Mouse (Mus musculus) urinary bladder, postnatal 4 days (tissue): Measurements from ENCODE around the gene Efna2.

Experiments
- DNase-seq, 2 experiments: peaks; one replicate each; pipeline ENCODE4 v3.0.0; 2021 to 2022; ENCODE audit warnings: low spot score in 2 of 2

Efna2 gene

DNA sequence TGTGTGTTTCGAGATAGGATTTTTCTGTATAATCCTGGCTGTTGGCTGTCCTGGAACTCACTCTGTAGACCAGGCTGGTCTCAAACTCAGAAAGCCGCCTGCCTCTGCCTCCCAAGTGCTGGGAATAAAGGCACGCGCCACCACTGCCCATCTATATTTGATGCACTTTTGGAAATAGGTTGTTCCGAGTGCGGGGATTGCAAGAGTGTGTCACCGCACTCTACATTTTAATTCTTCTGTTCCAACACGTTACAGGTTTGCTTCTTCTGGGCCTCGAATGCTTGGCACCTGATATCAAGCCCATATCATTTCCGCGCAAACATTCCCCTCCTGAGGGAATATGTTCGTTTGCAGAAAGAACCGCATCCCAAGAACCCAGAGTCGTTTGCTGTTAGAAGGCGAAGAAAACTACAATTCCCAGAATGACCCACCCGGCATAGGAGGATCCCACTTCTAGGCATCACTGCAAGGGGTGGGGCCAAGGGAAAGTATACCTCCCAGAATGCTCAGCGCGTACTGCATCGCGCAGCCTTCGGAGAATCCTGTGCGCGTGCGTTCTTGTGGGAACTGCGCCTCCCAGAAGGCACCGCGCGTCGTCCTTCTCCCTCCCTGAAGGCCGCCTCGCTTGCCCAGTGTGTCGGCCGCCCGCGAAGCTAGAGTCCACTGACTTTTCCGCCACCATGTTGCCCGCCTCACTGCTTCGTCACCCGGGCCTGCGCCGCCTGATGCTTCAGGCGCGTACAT, 37.3 kb upstream of the Efna2 start:
- peak; percentile 90 to 93 for DNase-seq

DNA sequence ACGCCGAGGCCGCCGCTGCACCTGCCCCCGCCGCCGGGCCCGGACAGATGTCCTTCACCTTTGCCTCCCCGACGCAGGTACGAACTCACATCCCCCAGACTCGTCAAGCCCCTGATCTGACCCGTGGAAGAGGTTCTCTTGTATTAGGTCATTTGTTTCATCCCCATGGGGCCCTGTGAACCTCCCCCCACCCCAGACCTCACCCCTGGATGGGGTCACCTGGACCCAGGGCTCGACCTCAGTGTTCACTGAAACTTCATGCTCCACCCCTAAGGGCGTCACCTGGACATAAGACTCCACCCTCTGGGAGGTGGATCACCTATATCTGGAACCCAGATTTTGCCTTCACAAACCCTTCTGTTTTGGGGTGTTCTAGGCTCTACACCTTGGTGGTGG, 36.8 kb upstream of the Efna2 start:
- DNase-seq, result no peak

DNA sequence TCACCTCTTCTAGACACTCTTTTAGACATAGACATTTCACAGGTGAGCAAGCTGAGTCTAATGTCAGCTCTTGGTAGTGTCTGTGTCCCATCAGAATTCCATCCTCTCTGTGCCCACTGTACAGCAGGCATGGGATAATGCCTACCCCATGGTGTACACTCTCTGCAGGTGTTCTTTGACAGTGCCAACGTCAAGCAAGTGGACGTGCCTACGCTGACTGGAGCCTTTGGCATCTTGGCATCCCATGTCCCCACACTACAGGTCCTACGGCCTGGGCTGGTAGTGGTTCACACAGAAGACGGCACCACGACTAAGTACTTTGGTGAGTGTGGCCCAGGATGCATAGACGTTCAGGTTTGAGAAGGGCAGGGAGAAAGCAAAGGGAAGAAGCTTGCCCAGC, 35.6 kb upstream of the Efna2 start:
- DNase-seq, result no peak

DNA sequence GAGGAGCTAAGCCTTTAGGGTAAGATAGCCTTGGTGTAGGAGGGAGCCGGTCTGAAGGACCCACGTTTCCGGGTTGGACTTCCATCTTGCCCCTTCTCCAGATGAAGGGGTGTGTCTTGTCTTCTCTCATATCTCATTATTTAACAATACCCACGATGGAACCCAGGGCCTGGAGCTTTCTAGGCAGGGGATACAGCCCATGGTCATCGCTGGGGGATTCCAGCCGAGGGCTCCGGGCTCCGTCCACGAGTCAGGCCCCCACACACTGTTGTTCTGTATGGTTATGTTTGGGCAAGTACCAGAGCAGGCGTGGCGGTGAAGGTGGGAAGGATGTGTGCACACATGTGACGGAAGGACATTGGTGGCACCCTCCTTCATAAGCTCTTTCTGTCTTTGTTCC, 35.1 kb upstream of the Efna2 start:
- no peak for DNase-seq

DNA sequence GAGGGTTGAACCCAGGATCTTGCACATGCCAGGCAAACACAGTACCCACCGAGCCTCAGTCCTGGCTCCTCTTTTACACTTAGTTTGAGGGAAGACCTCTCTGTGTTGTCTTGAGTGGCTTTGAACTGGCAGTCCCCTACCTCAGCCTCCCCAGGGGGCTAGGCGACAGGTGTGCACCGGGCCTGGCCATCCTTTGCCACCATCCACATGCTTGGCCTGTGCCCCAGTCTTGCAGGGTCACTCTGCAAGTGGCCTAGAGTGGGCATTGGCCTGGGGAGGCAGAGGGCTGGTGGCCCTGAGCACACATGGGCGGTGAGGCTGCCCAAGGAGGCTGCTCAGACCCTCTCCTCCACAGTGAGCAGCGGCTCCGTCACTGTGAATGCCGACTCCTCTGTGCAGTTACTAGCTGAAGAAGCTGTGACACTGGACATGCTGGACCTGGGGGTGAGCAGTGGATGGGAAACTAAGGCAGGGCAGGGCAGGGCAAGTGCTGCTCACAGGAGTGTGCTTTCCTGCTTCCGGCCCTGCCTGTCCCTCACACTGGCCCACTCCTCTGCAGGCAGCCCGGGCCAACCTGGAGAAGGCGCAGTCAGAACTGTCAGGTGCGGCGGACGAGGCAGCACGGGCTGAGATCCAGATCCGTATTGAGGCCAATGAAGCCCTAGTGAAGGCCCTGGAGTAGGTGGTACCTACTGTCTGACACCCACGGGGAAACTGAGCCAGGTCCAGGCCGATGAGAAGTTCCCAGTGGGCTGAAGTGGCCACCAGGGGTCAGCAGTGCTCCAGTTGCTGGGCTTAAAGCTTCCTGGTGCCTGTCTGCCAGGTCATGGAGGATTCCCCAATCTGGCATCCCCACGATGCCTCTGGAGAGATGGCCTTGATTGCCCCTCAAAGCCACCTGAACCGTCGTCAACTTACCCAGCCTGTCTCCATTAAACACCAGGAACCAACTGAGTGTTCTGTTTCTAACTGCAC, 34.1 kb upstream of the Efna2 start:
- peak; percentile 66 to 82 for DNase-seq

DNA sequence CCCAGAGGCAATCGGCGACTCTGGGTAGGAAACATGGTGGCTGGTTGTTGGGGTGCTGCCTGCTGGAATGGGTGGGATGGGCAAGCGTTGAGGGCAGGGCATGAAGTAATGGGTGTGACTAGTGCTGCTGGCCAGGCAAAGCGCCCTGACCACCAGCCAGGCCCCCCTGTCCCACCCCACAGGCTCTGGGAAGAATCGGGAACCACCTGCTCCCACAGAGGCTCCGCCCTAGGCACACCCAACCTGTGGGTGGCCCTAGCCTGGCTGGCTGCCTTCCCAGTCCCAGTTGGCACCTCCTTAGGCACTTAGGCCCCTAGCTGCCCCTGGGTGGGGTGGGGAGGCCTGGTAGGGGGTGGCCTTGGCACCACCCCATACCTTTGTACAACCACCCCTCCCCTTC, 33.4 kb upstream of the Efna2 start:
- no peak for DNase-seq

DNA sequence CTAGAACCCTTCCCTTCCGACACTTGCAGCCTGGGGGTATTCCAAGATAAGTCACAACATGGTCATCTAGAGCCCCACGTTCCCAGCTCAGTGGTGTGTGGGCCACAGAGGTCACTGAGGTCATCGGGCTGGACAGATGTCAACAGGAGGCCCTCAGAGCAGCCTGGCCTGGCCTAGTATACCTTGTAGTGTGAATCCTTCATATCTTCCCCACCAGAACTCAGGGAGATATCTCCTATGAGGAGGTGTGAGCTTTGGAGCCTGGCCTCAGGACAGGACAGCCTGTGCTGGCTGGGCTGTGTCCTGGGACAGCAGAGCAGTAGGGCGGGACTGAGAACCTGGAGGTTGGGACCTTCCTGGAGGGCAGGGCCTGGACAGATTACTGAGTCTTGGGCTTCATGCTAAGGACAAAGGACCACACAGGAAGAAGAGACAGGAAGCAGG, 32.7 kb upstream of the Efna2 start:
- no peak for DNase-seq

DNA sequence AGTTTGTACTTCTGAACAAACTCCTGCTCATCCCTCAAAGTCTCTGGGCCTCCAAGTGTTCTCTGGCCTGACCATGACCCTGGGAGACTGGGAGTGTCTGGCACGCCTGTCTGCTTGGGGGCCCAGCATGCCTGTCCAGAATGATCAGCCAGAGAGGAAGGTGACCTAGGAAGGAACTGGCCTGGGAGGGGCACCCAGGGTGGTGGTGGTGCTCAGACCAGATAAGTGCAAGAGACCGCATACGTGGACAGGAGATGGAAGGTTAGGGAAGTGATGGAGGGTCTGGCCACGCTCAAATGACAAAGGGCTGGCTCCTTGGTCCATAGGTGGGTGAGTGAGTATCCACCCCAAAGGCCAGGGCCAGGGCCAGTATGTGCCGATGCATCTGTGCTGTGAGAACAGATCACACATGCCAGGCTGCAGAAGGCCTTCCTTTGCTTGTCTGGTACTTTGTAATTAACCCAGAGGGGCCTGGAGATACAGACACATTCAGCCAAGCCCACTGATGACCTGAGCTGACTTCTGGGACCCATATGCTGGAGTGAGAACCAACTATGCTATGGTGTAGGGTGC, 32.0 kb upstream of the Efna2 start:
- DNase-seq, result no peak

DNA sequence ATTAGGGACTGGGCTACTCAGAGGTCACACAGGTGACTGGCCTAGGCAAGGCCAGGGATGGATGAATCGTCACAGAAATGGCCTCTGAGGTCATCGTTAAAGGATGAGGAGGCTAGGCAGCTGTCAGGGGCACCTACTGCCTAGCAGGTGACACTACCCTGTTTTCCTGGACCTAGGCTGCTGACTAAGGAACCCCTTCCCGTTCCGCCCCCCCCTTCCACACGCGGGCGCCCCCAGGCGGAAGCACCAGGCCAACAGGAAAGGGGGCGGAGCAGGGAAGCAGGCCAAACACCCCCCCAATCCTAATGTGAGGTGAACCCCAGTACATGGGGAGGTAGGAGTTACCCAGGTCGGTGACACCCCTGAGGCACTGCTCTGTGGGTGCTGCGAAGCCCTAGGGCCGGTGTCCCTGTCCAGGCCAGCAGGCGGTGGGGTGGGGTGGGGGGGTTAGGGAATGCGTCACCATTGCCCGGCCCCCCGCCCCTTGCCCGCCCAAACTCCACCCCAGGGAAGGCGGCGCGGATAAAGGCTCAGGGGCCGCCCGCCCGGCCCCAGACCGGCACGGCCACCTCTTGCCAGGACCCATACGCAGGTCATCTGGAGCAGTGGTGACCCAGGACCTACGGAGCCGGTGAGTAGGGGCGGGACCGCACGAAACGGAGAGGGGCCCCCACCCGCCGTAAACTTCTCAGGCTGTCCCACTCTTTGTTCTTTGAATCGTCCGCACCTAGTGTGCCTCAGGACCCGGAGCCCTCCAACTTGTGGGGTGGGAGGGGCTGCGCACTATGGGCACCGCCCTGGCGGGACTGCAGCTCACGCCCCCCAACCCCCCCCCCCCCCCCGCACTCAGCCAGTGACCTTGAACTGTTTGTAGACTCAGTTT, 31.3 kb upstream of the Efna2 start, which contains the start of gene Midn:
Gene Midn, plus strand, starts transcription at position 554 of the 883 bp plus-strand sequence.
- peak; percentile 81 to 83 for DNase-seq

DNA sequence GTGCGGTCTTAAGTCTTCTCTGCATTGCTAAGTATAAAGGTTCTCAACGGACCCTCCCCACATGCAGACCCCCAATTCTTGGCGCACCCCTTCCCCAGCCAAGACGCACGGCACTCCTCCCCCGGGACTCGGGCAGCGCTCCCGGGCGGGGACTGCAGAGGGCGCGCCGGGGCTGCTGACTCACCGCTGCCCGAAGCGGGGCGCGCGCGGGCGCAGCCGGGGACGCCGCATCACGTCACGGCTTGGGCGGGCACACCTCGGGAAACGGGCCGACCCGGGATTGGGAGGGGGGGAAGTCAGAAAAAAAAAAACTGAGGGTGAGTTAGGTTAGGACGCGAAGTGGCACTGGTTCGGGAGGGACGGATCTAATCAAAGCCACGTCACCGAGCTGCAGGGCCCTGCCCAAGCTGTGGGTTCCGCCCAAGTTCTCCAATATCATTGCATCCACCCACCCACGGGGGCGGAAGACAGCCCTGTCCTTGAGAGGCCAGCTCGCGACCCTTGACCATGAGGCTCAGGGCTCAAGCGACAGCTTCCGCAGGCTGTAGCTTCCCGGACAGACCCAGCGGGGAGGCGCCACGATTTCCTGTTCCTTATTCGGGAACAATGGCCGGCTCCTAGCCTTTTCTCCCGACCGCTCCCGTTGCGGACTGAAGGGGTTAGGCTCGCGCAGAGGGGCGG, 30.5 kb upstream of the Efna2 start:
- DNase-seq, result peak; percentile 95

DNA sequence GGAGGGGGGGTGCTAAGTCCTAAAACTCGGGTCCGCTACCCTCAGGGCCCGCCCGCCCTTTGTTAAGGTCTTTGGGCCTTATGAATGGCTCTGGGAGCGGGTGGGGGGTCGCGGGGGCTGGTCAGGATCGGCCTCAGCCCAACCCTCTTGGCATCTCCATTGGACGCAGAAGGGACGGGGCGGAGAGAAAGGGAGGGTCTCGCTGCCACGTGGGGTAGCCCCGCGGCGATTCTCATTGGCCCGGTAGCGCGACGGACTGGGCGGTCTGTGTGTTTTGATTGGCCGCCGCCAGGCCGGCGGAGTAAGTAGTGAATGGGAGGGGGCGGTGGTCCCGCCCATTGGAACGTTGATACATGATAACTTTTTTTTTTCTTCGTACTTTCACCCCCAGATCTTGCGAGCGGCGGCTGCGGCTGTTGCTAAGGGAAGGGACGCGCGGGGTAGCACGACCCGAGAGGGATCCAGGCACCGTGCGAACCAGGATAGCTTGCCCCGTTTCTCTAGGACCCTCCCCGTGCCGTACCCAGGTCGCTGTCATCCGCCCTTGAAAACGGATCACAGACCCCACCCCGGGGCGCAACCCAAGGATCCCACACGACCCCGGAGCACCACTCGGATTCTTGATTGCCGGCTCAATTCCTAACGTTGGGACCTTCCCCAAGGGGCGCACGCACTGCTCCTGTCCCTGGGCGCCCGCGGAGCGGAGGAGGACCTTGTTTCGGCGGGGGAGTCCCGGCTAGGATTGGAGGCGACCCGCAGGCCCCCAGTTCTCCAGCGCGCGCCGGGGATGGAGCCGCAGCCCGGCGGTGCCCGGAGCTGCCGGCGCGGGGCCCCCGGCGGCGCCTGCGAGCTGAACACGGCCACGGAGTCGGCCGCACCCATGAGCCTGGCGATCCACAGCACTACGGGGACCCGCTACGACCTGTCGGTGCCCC, 29.7 kb upstream of the Efna2 start:
- DNase-seq, result peak; percentile 97 to 99

DNA sequence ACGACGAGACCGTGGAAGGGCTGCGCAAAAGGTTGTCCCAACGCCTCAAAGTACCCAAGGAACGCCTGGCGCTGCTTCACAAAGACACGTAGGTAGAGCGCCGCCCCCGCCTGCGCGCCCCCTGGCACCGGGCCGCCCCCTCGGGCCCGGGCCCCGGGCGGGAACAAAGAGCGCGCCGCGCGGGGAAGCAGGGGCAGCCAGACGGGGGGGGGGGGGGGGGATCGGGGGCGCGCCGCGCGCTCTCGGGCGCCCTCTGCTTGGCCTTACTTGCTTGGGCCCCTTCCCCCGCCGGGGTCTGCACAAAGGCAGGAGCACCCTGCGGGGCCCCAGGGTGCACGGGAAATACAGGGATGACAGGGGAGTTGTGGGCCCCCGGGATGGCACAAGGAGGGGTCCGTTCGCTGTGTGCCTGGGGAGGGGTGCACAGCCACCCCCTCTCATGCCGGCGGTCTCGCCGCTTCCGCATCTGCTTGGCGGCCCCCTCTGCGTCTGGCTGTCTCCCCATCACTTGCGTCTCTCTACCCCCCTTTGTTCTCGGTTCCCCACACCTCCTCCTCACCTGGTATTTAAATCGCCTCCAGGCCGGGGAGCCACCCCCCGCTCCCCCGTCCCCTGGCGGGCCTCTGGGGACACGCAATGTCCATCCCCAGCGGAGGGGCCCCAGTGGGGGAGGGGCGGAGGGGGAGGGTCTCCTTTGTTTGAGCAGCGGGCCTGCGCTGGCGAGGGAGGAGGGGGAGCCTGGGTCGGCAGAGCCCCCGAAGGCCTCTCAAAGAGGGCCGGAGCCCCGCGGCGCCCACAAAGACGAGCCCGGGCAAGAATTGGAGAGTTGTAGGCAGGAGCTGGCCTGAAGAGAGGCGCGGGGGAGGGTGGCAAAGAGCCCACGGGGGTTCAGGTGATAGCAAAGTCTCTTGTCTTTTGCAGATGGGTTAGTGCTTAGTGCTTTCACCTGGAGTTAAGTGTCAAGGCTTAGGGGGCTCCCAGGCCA, 28.8 kb upstream of the Efna2 start:
- peak in 1 of 2 experiments; percentile 66 for DNase-seq

DNA sequence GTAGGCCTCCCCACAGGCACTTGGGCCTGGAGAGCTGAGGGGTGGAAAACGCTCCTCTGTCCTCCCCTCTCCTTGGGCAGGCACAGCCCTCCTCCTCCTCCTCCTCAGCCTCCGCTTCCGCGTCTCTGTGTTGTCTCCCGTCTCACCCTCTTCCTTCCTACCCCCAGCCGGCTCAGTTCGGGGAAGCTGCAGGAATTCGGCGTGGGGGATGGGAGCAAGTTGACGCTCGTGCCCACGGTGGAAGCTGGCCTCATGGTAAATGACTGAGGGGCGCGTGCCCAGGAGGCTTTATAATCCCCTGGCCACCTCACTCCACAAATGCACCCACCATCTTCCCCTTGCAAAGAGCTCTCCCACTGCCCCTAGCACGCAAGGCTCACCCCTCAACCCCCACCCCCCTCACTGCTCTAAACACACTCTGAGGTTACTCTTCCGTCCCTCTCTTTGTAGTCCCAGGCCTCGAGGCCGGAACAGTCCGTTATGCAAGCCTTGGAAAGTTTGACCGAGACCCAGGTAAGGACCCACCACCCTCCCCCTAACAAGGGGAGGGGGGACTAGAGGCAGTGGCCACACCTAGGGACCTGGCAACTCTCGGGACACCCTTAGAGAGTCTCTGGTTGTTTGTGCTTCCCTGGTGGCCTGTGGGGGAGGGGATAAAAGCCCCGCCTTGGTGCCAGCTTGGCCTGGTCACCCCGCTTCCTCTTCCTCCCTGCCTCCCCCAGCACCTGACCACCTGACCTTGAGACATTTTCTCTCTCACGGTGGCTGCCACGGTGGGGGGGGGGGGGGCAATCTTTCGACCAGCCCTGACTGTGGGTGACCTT, 27.9 kb upstream of the Efna2 start:
- peak; percentile 66 to 75 for DNase-seq

DNA sequence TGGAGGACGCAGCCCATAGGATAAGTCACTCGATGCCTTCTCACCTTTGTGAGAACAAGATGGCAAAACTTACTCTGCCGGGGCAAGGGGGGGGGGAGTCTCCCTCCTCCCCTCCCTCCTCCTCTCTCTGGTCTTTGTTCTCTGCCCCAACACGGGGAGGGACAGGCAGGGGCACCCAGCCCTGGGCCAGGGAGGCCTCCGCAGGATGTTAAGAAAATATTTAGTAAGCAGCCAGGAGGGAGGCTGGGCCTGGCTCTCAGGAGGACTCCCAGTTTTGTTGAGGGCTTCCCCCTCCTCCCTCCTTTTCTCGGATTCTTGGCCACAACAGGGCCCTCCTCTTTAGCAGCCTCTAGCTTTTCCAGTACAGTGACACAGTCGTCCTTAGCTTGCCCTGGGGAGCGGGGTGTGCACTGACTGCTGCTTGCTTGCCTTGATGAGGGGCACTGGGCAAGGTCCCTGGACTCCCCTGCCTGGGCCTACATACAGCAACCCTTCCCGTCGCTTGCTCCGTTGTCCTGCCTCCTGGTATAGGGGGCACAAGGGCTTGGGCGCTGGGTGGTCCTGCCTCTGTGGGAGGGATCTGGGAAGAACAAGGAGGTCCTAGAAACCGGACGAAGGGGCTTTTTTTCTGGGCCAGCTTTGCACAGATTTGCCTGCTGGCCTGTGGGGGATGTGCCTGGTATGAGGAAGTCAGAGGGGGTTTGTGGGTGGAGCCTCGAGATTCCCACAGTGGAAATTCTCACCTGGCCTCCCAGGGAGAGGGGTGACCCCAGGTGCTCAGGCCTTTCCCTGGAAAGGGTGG, 27.0 kb upstream of the Efna2 start:
- peak in 1 of 2 experiments; percentile 58 for DNase-seq

DNA sequence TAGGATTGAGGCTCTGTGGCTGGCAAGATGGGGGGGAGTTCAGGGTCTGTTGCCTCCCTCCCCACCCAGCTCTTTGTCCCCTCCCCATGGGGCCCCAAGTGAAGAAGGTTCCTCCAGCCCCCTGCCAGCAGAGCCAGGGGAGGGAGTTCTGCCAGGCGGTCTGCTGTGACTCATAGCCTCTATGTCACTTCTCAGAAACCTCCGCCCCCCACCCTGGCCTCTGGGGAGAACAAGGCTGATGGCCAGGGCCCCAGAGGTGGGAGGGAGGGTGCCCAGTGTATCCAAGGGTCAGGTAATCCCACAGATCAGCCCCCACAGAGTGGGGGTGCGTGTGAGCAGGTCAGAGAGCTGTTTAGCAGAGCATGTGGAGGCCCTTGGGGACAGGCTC, 26.4 kb upstream of the Efna2 start:
- peak in 1 of 2 experiments; percentile 62 for DNase-seq

DNA sequence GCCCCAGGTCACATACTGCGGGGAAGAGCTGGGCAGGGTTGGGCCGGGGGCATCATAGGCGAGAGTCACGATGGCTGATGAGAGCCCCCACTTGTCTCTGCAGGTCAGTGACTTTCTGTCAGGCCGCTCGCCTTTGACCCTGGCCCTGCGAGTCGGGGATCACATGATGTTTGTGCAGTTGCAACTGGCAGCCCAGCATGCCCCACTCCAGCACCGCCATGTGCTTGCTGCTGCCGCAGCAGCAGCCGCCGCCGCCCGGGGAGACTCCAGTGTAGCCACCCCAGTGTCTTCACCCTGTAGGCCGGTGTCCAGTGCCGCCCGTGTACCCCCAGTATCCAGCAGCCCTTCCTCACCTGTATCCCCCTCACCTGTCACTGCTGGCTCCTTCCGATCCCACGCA, 25.6 kb upstream of the Efna2 start:
- no peak for DNase-seq

DNA sequence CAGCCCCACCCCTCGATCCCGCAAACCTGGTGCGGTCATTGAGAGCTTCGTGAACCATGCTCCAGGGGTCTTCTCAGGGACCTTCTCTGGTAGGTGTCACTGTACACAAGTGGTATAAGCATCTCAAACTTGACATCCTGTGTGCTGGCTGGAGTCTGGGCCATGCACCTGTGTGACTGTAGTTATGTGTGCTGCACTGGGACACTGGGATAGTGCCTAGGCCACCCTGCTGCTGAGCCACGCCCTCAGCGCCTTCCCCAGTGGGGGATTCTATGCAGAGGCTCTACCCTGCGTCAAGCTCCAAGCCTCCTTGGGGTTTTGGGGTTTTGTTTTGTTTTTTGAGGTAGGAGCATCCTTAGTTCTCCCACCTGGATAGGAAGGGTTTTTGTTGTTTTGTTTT, 24.9 kb upstream of the Efna2 start:
- no peak for DNase-seq
